Mouse (Mus musculus): ENCODE measurements around the gene Runx1. TPM values are rescaled to one million over a fixed set of nuclear protein-coding genes. Genes with fewer than 3 reads are reported as not detected.

The Runx1 gene
- polyA plus RNA-seq, 1 experiment from 2014 or later: 2.7 TPM

GRCm38 (mm10) chr16:92786276-92786882 lies 39.6 kb downstream of the Runx1 start:
- Histone ChIP-seq H3K4me2 (no peak overlapping the region), H3K36me3 (replicated peaks) (no peaks in the 10 kb centered on the region), H3K9ac (no peak overlapping the region), H3K4me3 (replicated peaks) (no peak overlapping the region), H3K27me3 (no peaks in the 10 kb centered on the region), H3K9me3 (no peaks in the 10 kb centered on the region), H3K4me1 (peaks cover 7% of the 10 kb centered on the region; the same call in 1 of the 2 replicates), H3K27ac (no peak overlapping the region)
- ATAC-seq (ENCODE audit: low FRiP score): no peak
- WGBS: 85% methylated on average over 6 of the region's 6 CpGs

GRCm38 (mm10) chr16:92783651-92784131 lies 42.3 kb downstream of the Runx1 start:
- Histone ChIP-seq H3K9me3 (no peaks in the 10 kb centered on the region), H3K36me3 (replicated peaks) (no peaks in the 10 kb centered on the region), H3K27me3 (0 out of 2 replicates have a peak, but pooled peaks cover 7% of the 10 kb centered on the region), H3K27ac (no peak overlapping the region), H3K4me1 (peaks cover 7% of the 10 kb centered on the region; the same call in 1 of the 2 replicates), H3K4me3 (replicated peaks) (no peak overlapping the region), H3K9ac (no peak overlapping the region), H3K4me2 (no peak overlapping the region)
- WGBS: 63% methylated on average over 7 of the region's 7 CpGs
- ATAC-seq (ENCODE audit: low FRiP score): no peak

- 85% methylated on average over 6 of the region's 6 CpGs for WGBS
These were observed 43.5 kb downstream of the Runx1 start for GRCm38 (mm10) chr16:92782408-92782807.

GRCm38 (mm10) chr16:92779896-92780435 lies 46.0 kb downstream of the Runx1 start:
- WGBS: 90% methylated on average over 9 of the region's 9 CpGs
- no peaks in the 10 kb centered on the region for H3K9me3 ChIP-seq
- no peak overlapping the region for H3K4me2 ChIP-seq
- H3K36me3 ChIP-seq (replicated peaks): no peaks in the 10 kb centered on the region
- H3K4me3 ChIP-seq (replicated peaks): no peak overlapping the region
- no peak overlapping the region for H3K9ac ChIP-seq
- 0 out of 2 replicates have a peak, but pooled peaks cover 8% of the 10 kb centered on the region for H3K27me3 ChIP-seq
- ATAC-seq (ENCODE audit: low FRiP score): no peak
- no peak overlapping the region for H3K27ac ChIP-seq
- peaks cover 7% of the 10 kb centered on the region; the same call in 1 of the 2 replicates for H3K4me1 ChIP-seq

More at GRCm38 (mm10) chr16:92782408-92782807, 43.5 kb downstream of the Runx1 start:
- Histone ChIP-seq H3K9ac (no peak overlapping the region), H3K4me2 (no peak overlapping the region), H3K9me3 (no peaks in the 10 kb centered on the region), H3K4me1 (peaks cover 7% of the 10 kb centered on the region; the same call in 1 of the 2 replicates), H3K4me3 (replicated peaks) (no peak overlapping the region), H3K27ac (no peak overlapping the region), H3K27me3 (0 out of 2 replicates have a peak, but pooled peaks cover 8% of the 10 kb centered on the region), H3K36me3 (replicated peaks) (no peaks in the 10 kb centered on the region)
- ATAC-seq (ENCODE audit: low FRiP score): no peak

- Histone ChIP-seq H3K27ac (no peak overlapping the region), H3K4me2 (no peak overlapping the region), H3K4me1 (peaks cover 7% of the 10 kb centered on the region; the same call in 1 of the 2 replicates), H3K27me3 (0 out of 2 replicates have a peak, but pooled peaks cover 8% of the 10 kb centered on the region), H3K9ac (no peak overlapping the region), H3K36me3 (replicated peaks) (no peaks in the 10 kb centered on the region), H3K4me3 (replicated peaks) (no peak overlapping the region), H3K9me3 (0 out of 2 replicates have a peak, but pooled peaks cover 3% of the 10 kb centered on the region)
- ATAC-seq (ENCODE audit: low FRiP score): no peak
- WGBS: 88% methylated on average over 2 of the region's 2 CpGs
These were observed 46.8 kb downstream of the Runx1 start for GRCm38 (mm10) chr16:92779175-92779574.

GRCm38 (mm10) chr16:92778096-92778780 lies 47.7 kb downstream of the Runx1 start:
- no peak overlapping the region for H3K9ac ChIP-seq
- H3K27ac ChIP-seq: no peak overlapping the region
- H3K4me2 ChIP-seq: no peak overlapping the region
- H3K27me3 ChIP-seq: 0 out of 2 replicates have a peak, but pooled peaks cover 8% of the 10 kb centered on the region
- 49% methylated on average over 9 of the region's 9 CpGs for WGBS
- ATAC-seq (ENCODE audit: low FRiP score): no peak
- H3K4me3 ChIP-seq (replicated peaks): no peak overlapping the region
- 0 out of 2 replicates have a peak, but pooled peaks cover 3% of the 10 kb centered on the region for H3K9me3 ChIP-seq
- no peaks in the 10 kb centered on the region for H3K4me1 ChIP-seq
- no peaks in the 10 kb centered on the region for H3K36me3 ChIP-seq (replicated peaks)

GRCm38 (mm10) chr16:92767862-92768261 lies 58.1 kb downstream of the Runx1 start:
- Histone ChIP-seq H3K9me3 (no peaks in the 10 kb centered on the region), H3K4me1 (no peaks in the 10 kb centered on the region; the same call in 1 of the 2 replicates)
- ATAC-seq (ENCODE audit: low FRiP score): no peak

GRCm38 (mm10) chr16:92767423-92767822 lies 58.5 kb downstream of the Runx1 start:
- no peak overlapping the region for H3K27ac ChIP-seq
- H3K9ac ChIP-seq: no peak overlapping the region
- H3K36me3 ChIP-seq (replicated peaks): no peaks in the 10 kb centered on the region
- 93% methylated on average over 7 of the region's 7 CpGs for WGBS
- H3K4me2 ChIP-seq: no peak overlapping the region
- H3K27me3 ChIP-seq: 0 out of 2 replicates have a peak, but pooled peaks cover 2% of the 10 kb centered on the region
- H3K4me1 ChIP-seq: no peaks in the 10 kb centered on the region; the same call in 1 of the 2 replicates
- ATAC-seq (ENCODE audit: low FRiP score): no peak
- no peaks in the 10 kb centered on the region for H3K9me3 ChIP-seq
- H3K4me3 ChIP-seq (replicated peaks): no peak overlapping the region

More at GRCm38 (mm10) chr16:92767862-92768261, 58.1 kb downstream of the Runx1 start:
- Histone ChIP-seq H3K27me3 (0 out of 2 replicates have a peak, but pooled peaks cover 2% of the 10 kb centered on the region), H3K4me2 (no peak overlapping the region), H3K36me3 (replicated peaks) (no peaks in the 10 kb centered on the region), H3K27ac (no peak overlapping the region), H3K4me3 (replicated peaks) (no peak overlapping the region), H3K9ac (no peak overlapping the region)
- 86% methylated on average over 4 of the region's 4 CpGs for WGBS

- no peaks in the 10 kb centered on the region; the same call in 1 of the 2 replicates for H3K4me1 ChIP-seq
- no peaks in the 10 kb centered on the region for H3K36me3 ChIP-seq (replicated peaks)
- 59% methylated on average over 13 of the region's 13 CpGs for WGBS
- no peak overlapping the region for H3K4me3 ChIP-seq (replicated peaks)
- no peak for ATAC-seq (ENCODE audit: low FRiP score)
- H3K9ac ChIP-seq: no peak overlapping the region
- no peak overlapping the region for H3K4me2 ChIP-seq
- 0 out of 2 replicates have a peak, but pooled peaks cover 2% of the 10 kb centered on the region for H3K27me3 ChIP-seq
- no peaks in the 10 kb centered on the region for H3K9me3 ChIP-seq
- H3K27ac ChIP-seq: no peak overlapping the region
These were observed 61.1 kb downstream of the Runx1 start for GRCm38 (mm10) chr16:92764741-92765396.

GRCm38 (mm10) chr16:92763666-92764065 lies 62.3 kb downstream of the Runx1 start:
- H3K36me3 ChIP-seq (replicated peaks): no peaks in the 10 kb centered on the region
- H3K9ac ChIP-seq: no peak overlapping the region
- 0 out of 2 replicates have a peak, but pooled peaks cover 2% of the 10 kb centered on the region for H3K27me3 ChIP-seq
- no peak overlapping the region for H3K4me3 ChIP-seq (replicated peaks)
- H3K9me3 ChIP-seq: no peaks in the 10 kb centered on the region
- WGBS: 90% methylated on average over 3 of the region's 3 CpGs
- H3K27ac ChIP-seq: no peak overlapping the region
- no peaks in the 10 kb centered on the region; the same call in 1 of the 2 replicates for H3K4me1 ChIP-seq
- no peak for ATAC-seq (ENCODE audit: low FRiP score)
- no peak overlapping the region for H3K4me2 ChIP-seq

GRCm38 (mm10) chr16:92761968-92762521 lies 63.9 kb downstream of the Runx1 start:
- no peak overlapping the region for H3K4me2 ChIP-seq
- 76% methylated on average over 15 of the region's 15 CpGs for WGBS
- H3K27me3 ChIP-seq: 0 out of 2 replicates have a peak, but pooled peaks cover 2% of the 10 kb centered on the region
- no peaks in the 10 kb centered on the region for H3K36me3 ChIP-seq (replicated peaks)
- H3K9ac ChIP-seq: no peak overlapping the region
- ATAC-seq (ENCODE audit: low FRiP score): no peak
- no peak overlapping the region for H3K27ac ChIP-seq
- H3K4me3 ChIP-seq (replicated peaks): no peak overlapping the region
- no peaks in the 10 kb centered on the region for H3K9me3 ChIP-seq
- no peaks in the 10 kb centered on the region; the same call in 1 of the 2 replicates for H3K4me1 ChIP-seq

Data from forebrain, embryonic 12.5 days (tissue).